Mouse (Mus musculus) heart, embryonic 11.5 days (tissue): ENCODE data around the gene Tyrp1. TPM values are rescaled to one million over a fixed set of nuclear protein-coding genes. Genes with fewer than 3 reads are reported as not detected.

Source experiments
- ATAC-seq: fragments of 200-750 bp; cut with Nextera tagmentation; replicated peaks from 2 replicates; pipeline ENCODE4 v1.8.0; 2017; ENCODE audit warnings: moderate library complexity; ENCODE audit not compliant: insufficient number of reproducible peaks, low FRiP score, low TSS enrichment
- H3K27ac ChIP-seq: fragments of 300-500 bp; sonication (generic); 2 replicates; pipeline ENCODE4 v1.5.1; 2014; ENCODE audit warnings: mild to moderate bottlenecking, low read depth, low read length
- H3K27me3 ChIP-seq: fragments of 300-500 bp; sonication (generic); 2 replicates; pipeline ENCODE4 v1.6.1; 2014; ENCODE audit warnings: mild to moderate bottlenecking, low read length, mixed read lengths; ENCODE audit not compliant: control insufficient read depth, insufficient read depth
- H3K36me3 ChIP-seq: fragments of 300-500 bp; sonication (generic); 2 replicates; pipeline ENCODE4 v1.6.1; 2014; ENCODE audit warnings: mild to moderate bottlenecking, low read length, moderate library complexity, mixed read lengths; ENCODE audit not compliant: control insufficient read depth, insufficient read depth
- H3K4me1 ChIP-seq: fragments of 300-500 bp; sonication (generic); 2 replicates; pipeline ENCODE4 v1.6.1; 2014; ENCODE audit warnings: low read length; ENCODE audit not compliant: control insufficient read depth, insufficient read depth
- H3K4me2 ChIP-seq: fragments of 300-500 bp; sonication (generic); 2 replicates; pipeline ENCODE4 v1.6.1; 2014; ENCODE audit warnings: mild to moderate bottlenecking, moderate library complexity
- H3K4me3 ChIP-seq: fragments of 300-500 bp; sonication (generic); 2 replicates; pipeline ENCODE4 v1.5.1; 2014; ENCODE audit warnings: low read depth, low read length
- H3K9ac ChIP-seq: fragments of 300-500 bp; sonication (generic); 2 replicates; pipeline ENCODE4 v1.6.1; 2014; ENCODE audit warnings: mild to moderate bottlenecking, low read depth, low read length, moderate library complexity
- H3K9me3 ChIP-seq: fragments of 300-500 bp; sonication (generic); replicated peaks from 2 replicates; pipeline ENCODE4 v1.6.1; 2016; ENCODE audit warnings: low read length; ENCODE audit not compliant: control insufficient read depth
- WGBS: fragments of 180-500 bp; shearing (Covaris S2); extraction: QIAGEN DNeasy Blood & Tissue Kit; methylation state at CpG from one replicate; pipeline ENCODE4 v1.1.7; 2014; ENCODE audit not compliant: insufficient replicate concordance; 5-methylcytosine and 5-hydroxymethylcytosine counted together
- polyA plus RNA-seq: library from polyadenylated mRNA; unstranded; fragments of >200 nt; fragmentation: Nextera tagmentation; extraction: Ambion mirVana; gene quantifications from 2 replicates; pipeline ENCODE4 v1.2.1, GENCODE M21; 2014

Tyrp1 gene
- polyA plus RNA-seq, 1 experiment from 2014 or later, result not detected

DNA sequence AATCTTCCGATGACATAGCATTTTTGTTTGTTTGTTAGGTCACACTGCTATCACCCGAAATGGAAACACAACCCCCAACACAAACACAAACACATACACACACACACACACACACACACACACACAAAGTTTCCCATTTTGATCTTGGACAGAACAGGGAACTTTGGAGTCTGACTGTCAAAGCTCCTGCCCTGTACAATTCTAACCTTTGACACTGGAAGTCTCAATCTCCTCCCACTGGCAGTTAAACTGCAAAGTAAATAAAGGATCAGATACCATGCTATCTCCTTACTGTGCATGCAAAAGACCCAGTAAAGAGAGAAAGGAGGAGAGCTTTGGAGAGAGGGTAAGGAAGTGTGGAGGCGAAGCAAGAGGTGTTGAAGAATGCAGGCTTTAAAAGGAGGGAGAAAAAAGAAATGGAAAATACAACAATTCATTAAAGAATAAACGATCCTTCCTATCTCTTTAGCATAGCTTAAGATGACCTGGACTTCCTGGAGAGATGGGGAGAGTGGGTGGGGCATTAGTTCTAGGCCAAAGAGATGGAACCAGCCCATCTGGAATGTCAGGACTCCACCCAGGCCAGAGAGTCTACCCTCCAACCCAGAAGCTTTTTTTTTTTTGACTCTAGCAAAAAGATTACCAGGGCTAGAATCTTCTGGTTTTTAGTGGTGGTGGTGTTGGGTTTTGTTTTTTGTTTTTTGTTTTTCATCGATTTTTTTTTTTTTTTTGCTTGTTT lies 40.4 kb downstream of the Tyrp1 start:
- H3K27me3 ChIP-seq, result no peaks in the 10 kb centered on the region
- 45% methylated on average over 5 of the region's 5 CpGs for WGBS
- no peak overlapping the region for H3K4me2 ChIP-seq
- H3K36me3 ChIP-seq, result no peaks in the 10 kb centered on the region
- H3K9ac ChIP-seq, result no peak overlapping the region
- no peak overlapping the region for H3K4me3 ChIP-seq
- no peaks in the 10 kb centered on the region for H3K4me1 ChIP-seq
- no peaks in the 10 kb centered on the region for H3K9me3 ChIP-seq
- H3K27ac ChIP-seq, result no peak overlapping the region
- no peak for ATAC-seq

DNA sequence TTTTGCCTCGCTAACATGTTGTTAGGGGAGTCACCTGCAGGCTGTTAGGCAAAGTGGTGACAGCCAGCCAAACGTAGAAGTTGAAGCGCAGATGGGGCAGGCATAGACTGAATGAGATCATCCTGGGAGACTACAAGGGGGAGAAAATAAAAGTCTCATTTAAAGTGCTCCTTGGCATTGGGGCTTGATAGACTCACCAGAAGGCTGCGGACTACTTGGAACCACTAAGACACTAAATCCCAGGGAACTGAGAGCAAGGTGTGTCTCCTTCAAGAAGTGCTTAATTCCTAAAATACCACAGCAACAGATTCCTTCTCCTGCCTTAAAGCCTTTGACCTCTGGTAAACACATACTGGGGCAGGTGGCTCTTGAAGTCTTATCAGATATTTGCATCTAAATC lies 41.1 kb downstream of the Tyrp1 start:
- H3K4me2 ChIP-seq, result no peak overlapping the region
- ATAC-seq, result no peak
- H3K27ac ChIP-seq, result no peak overlapping the region
- no peak overlapping the region for H3K9ac ChIP-seq
- no peaks in the 10 kb centered on the region for H3K36me3 ChIP-seq
- WGBS, result 51% methylated on average over 4 of the region's 4 CpGs
- H3K4me1 ChIP-seq, result no peaks in the 10 kb centered on the region
- H3K4me3 ChIP-seq, result no peak overlapping the region
- H3K27me3 ChIP-seq, result no peaks in the 10 kb centered on the region
- H3K9me3 ChIP-seq, result no peaks in the 10 kb centered on the region

DNA sequence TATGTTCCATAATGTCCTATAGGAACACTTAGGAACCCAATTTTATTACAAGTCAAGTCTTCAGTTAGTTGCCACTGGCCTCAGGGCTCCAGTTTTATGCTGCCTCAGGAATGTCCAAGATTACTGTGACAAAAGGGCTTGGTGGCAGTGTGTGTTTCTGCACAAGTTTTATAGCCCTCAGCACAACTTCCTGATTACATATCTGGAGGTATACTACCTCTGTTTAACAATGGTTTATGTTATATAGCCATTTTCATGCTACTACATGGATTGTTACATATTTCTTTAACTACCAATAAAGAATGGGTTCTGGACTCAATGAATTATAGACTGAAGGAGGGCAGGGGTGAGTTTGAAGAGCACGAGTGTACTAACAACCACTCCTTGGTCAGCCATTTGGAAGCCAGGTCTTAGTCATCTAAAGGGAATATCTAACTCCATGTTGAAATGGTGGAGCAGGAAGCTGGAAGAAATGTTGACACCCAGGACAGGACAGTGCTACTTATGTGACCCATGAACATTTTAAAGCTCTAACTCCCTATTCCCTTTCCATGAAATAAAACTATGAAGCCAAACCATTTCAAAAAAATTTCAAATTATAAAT lies 48.2 kb downstream of the Tyrp1 start:
- no peaks in the 10 kb centered on the region for H3K4me1 ChIP-seq
- no peak overlapping the region for H3K9ac ChIP-seq
- 84% methylated on average over 1 of the region's 1 CpGs for WGBS
- no peaks in the 10 kb centered on the region for H3K27me3 ChIP-seq
- H3K4me2 ChIP-seq, result no peak overlapping the region
- no peak overlapping the region for H3K4me3 ChIP-seq
- no peaks in the 10 kb centered on the region for H3K36me3 ChIP-seq
- H3K27ac ChIP-seq, result no peak overlapping the region
- no peaks in the 10 kb centered on the region for H3K9me3 ChIP-seq
- ATAC-seq, result no peak

DNA sequence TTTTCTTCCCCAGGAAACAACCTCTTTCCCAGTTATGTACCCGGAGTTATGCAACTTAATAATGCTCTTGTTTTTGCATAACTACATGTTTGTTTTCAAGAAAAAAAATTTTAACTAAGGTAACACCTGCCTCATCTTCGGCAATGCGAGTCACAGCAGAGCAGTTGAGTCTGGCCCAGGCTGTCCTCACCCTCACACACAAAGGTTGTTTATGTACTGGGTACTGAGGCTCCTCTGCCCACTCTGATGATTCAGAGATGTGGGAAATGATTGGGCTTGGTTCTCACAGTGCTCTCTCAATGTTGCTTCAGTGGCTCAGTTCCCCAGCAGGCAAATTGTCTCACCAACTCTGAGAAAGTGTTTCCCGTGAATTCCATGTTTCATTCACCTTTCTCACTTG lies 52.7 kb downstream of the Tyrp1 start:
- Histone ChIP-seq H3K36me3 (no peaks in the 10 kb centered on the region), H3K4me1 (no peaks in the 10 kb centered on the region), H3K9ac (no peak overlapping the region), H3K4me3 (no peak overlapping the region), H3K4me2 (no peak overlapping the region), H3K27ac (no peak overlapping the region), H3K27me3 (no peaks in the 10 kb centered on the region), H3K9me3 (no peaks in the 10 kb centered on the region)
- WGBS, result 65% methylated on average over 4 of the region's 4 CpGs
- ATAC-seq, result no peak

DNA sequence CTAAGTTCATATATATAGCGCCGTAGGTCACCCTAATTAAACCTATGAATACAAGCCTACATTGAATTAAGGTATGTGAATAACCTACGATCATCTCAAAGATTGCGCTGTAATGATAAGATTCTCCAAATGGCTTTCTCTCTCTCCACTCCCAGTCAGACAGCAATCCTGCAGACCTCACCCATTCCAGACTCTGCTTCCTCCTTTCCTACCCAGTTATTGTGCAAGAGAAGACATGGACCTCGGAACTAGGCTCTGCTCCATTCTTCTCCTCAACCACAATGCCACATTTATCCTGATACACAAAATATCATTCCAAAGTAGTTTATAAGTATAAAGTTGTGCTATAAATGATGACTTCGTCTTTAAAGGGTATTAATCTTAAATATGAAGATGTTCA lies 57.1 kb downstream of the Tyrp1 start:
- Histone ChIP-seq H3K9ac (no peak overlapping the region), H3K4me1 (no peaks in the 10 kb centered on the region), H3K27ac (no peak overlapping the region), H3K4me2 (no peak overlapping the region), H3K27me3 (no peaks in the 10 kb centered on the region), H3K9me3 (no peaks in the 10 kb centered on the region), H3K4me3 (no peak overlapping the region), H3K36me3 (no peaks in the 10 kb centered on the region)
- ATAC-seq, result no peak
- 76% methylated on average over 6 of the region's 6 CpGs for WGBS

DNA sequence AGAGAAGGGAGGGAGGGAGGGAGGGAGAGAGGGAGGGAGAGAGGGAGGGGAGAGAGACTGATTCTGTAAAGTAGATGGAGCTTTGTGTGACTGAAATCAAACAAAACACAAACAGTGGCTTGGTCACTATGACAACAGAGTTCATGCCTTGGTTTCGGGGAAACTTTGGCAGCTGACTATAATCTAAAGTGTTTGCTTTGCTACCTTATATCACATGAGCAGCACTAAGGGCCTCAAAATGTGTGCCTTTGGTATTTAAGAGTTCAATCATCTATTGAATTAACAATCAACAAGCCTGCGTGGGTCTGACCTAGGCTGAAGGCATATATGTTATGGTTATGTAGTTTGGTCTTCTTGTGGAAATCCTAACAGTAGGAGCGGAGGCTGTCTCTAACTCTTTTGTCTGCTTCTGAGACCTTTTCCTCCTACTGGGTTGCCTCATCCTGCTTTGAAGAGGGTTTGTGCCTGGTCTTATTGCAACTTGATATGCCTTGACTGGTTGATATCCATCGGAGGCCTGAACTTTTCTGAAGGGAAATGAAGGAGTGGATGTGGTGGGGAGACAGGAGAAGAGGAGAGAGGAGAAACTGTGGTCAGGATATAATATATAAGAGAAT lies 61.5 kb downstream of the Tyrp1 start:
- 61% methylated on average over 4 of the region's 4 CpGs for WGBS
- Histone ChIP-seq H3K9ac (no peak overlapping the region), H3K4me1 (no peaks in the 10 kb centered on the region), H3K4me2 (no peak overlapping the region), H3K27ac (no peak overlapping the region), H3K4me3 (no peak overlapping the region), H3K27me3 (no peaks in the 10 kb centered on the region), H3K36me3 (no peaks in the 10 kb centered on the region), H3K9me3 (no peaks in the 10 kb centered on the region)
- no peak for ATAC-seq

Other genes starting within 250 kb of the Tyrp1 start
- 1.7 and 2.5 TPM in 2 replicates for gene Lurap1l, start 76.5 kb downstream of the Tyrp1 start, polyA plus RNA-seq